Mouse (Mus musculus): ENCODE measurements around the gene Aoah.

Gene Aoah

GRCm38 (mm10) chr13:20905195-20905594 lies 111.3 kb downstream of the Aoah start:
- DNase-seq (ENCODE audit: low read depth, low spot score), result no peak

- no peak for DNase-seq (ENCODE audit: low read depth, low spot score)
Measured at GRCm38 (mm10) chr13:20916698-20917511, 123.0 kb downstream of the Aoah start.

GRCm38 (mm10) chr13:20920401-20920800 lies 126.5 kb downstream of the Aoah start:
- no peak for DNase-seq (ENCODE audit: low read depth, low spot score)

- no peak for DNase-seq (ENCODE audit: low read depth, low spot score)
Measured at GRCm38 (mm10) chr13:20936016-20936415, 142.1 kb downstream of the Aoah start.

GRCm38 (mm10) chr13:20937452-20937851 lies 143.5 kb downstream of the Aoah start:
- no peak for DNase-seq (ENCODE audit: low read depth, low spot score)

GRCm38 (mm10) chr13:20939099-20939498 lies 145.2 kb downstream of the Aoah start:
- no peak for DNase-seq (ENCODE audit: low read depth, low spot score)

GRCm38 (mm10) chr13:20940389-20940788 lies 146.5 kb downstream of the Aoah start:
- DNase-seq (ENCODE audit: low read depth, low spot score), result no peak

- DNase-seq (ENCODE audit: low read depth, low spot score), result no peak
Measured at GRCm38 (mm10) chr13:20941707-20942106, 147.8 kb downstream of the Aoah start.

- DNase-seq (ENCODE audit: low read depth, low spot score), result no peak
Measured at GRCm38 (mm10) chr13:20963086-20963485, 169.2 kb downstream of the Aoah start.

GRCm38 (mm10) chr13:20981234-20982230 lies 187.6 kb downstream of the Aoah start:
- no peak for DNase-seq (ENCODE audit: low read depth, low spot score)

GRCm38 (mm10) chr13:20985510-20985909 lies 191.6 kb downstream of the Aoah start:
- DNase-seq (ENCODE audit: low read depth, low spot score), result no peak

GRCm38 (mm10) chr13:20985961-20986360 lies 192.0 kb downstream of the Aoah start:
- no peak for DNase-seq (ENCODE audit: low read depth, low spot score)

GRCm38 (mm10) chr13:21005238-21005637 lies 211.3 kb downstream of the Aoah start:
- no peak for DNase-seq (ENCODE audit: low read depth, low spot score)

- DNase-seq (ENCODE audit: low read depth, low spot score), result no peak
Measured at GRCm38 (mm10) chr13:21005642-21006320, 211.9 kb downstream of the Aoah start.

- DNase-seq (ENCODE audit: low read depth, low spot score), result no peak
Measured at GRCm38 (mm10) chr13:21006321-21006653, 212.4 kb downstream of the Aoah start.

- DNase-seq (ENCODE audit: low read depth, low spot score), result no peak
Measured at GRCm38 (mm10) chr13:21013659-21014058, 219.7 kb downstream of the Aoah start.

- no peak for DNase-seq (ENCODE audit: low read depth, low spot score)
Measured at GRCm38 (mm10) chr13:21024831-21025230, 230.9 kb downstream of the Aoah start.

- DNase-seq (ENCODE audit: low read depth, low spot score), result no peak
Measured at GRCm38 (mm10) chr13:21033176-21033575, 239.3 kb downstream of the Aoah start.

GRCm38 (mm10) chr13:21035011-21035410 lies 241.1 kb downstream of the Aoah start:
- no peak for DNase-seq (ENCODE audit: low read depth, low spot score)

GRCm38 (mm10) chr13:21035981-21036380 lies 242.1 kb downstream of the Aoah start:
- no peak for DNase-seq (ENCODE audit: low read depth, low spot score)

GRCm38 (mm10) chr13:21040589-21041199 lies 246.8 kb downstream of the Aoah start:
- no peak for DNase-seq (ENCODE audit: low read depth, low spot score)
